Mouse (Mus musculus) brain, embryonic 14.5 days (tissue): ENCODE measurements around the gene Gm9376.

ENCODE experiments used
- CTCF ChIP-seq: fragments of 200-500 bp; IDR thresholded peaks from 2 replicates; pipeline ENCODE4 v1.5.1; 2012; ENCODE audit warnings: inconsistent platforms, mild to moderate bottlenecking, moderate library complexity, borderline replicate concordance; ENCODE audit not compliant: insufficient read depth, insufficient read length; ENCODE audit errors: extremely low read depth
- POLR2A ChIP-seq: fragments of 200-500 bp; IDR thresholded peaks from 2 replicates; pipeline ENCODE4 v1.6.1; 2012; ENCODE audit warnings: mild to moderate bottlenecking, inconsistent platforms, borderline replicate concordance; ENCODE audit not compliant: poor library complexity, insufficient read depth, insufficient read length, severe bottlenecking; ENCODE audit errors: extremely low read depth

- no peak for TF ChIP-seq POLR2A
- no peak for TF ChIP-seq CTCF
These were observed 40.1 kb upstream of the Gm9376 start for GRCm38 (mm10) chr14:118226471-118227155.
